Mouse (Mus musculus) neural tube, embryonic 13.5 days (tissue): ENCODE measurements around the gene Nxpe3. TPM values are rescaled to one million over a fixed set of nuclear protein-coding genes. Genes with fewer than 3 reads are reported as not detected.

Experiments used
- ATAC-seq: fragments of 200-750 bp; cut with Nextera tagmentation; 2 replicates; pipeline ENCODE4 v1.8.0; 2017; ENCODE audit warnings: low read depth, mild to moderate bottlenecking, moderate TSS enrichment, moderate library complexity
- H3K27ac ChIP-seq: fragments of 300-500 bp; sonication (generic); replicated peaks from 2 replicates; pipeline ENCODE4 v1.5.1; 2015; ENCODE audit warnings: moderate library complexity, mild to moderate bottlenecking, inconsistent platforms
- H3K27me3 ChIP-seq: fragments of 300-500 bp; sonication (generic); 2 replicates; pipeline ENCODE4 v1.6.1; 2015; ENCODE audit warnings: mild to moderate bottlenecking, inconsistent platforms
- H3K36me3 ChIP-seq: fragments of 300-500 bp; sonication (generic); 2 replicates; pipeline ENCODE4 v1.6.1; 2015; ENCODE audit warnings: mild to moderate bottlenecking, inconsistent platforms
- H3K4me1 ChIP-seq: fragments of 300-500 bp; sonication (generic); replicated peaks from 2 replicates; pipeline ENCODE4 v1.6.1; 2015; ENCODE audit warnings: inconsistent platforms
- H3K4me2 ChIP-seq: fragments of 300-500 bp; sonication (generic); 2 replicates; pipeline ENCODE4 v1.6.1; 2015; ENCODE audit warnings: inconsistent platforms, mild to moderate bottlenecking, moderate library complexity
- H3K4me3 ChIP-seq: fragments of 300-500 bp; sonication (generic); 2 replicates; pipeline ENCODE4 v1.5.1; 2015; ENCODE audit warnings: mild to moderate bottlenecking, inconsistent platforms
- H3K9ac ChIP-seq: fragments of 300-500 bp; sonication (generic); 2 replicates; pipeline ENCODE4 v1.6.1; 2015; ENCODE audit warnings: moderate library complexity, mild to moderate bottlenecking, inconsistent platforms
- H3K9me3 ChIP-seq: fragments of 300-500 bp; sonication (generic); 2 replicates; pipeline ENCODE4 v1.6.1; 2016; ENCODE audit warnings: inconsistent platforms
- WGBS: fragments of 180-500 bp; shearing (Covaris S2); methylation state at CpG from one replicate; pipeline ENCODE4 v1.1.7; 2015; 5-methylcytosine and 5-hydroxymethylcytosine counted together
- polyA plus RNA-seq: library from polyadenylated mRNA; unstranded; fragments of >200 nt; fragmentation: Nextera tagmentation; extraction: Ambion mirVana; gene quantifications from 2 replicates; pipeline ENCODE4 v1.2.1, GENCODE M21; 2015

Nxpe3 gene
- polyA plus RNA-seq, 1 experiment from 2014 or later = 1.0 TPM

DNA sequence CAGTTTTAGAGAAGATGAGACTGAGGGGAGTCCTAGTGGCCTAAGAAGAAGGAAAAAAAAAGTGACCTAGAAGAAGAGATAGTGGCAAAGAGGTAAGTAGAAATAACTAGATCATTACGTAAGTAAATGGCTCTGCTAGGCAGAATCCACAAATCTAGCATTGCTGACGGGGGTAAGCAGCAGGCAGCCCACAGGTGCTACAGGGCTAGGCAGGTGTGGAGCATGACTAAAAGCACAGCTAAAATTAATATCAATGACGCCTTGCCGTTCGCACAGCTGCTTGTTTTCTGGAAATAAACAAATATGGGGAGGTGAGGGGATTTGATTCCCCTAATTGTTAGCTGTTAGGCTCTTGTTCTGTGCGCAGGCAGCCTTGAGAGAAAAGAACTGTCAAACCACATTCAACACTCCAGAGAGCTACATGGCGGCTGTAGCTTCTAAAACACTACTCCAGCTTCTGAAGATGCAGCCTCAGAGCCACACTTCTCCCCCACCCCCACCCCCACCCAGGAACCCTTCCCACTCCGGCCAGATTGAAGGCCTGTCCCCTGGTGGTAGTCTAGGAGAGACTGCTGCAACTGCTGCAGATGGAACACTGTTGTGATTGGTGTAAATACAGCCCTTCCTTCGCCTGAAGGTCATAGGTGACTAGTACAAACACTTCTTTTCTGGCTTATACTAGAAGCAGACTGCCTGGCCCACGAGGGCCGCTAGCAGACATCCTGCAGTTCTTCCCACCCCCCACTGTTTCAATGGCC lies 71.5 kb downstream of the Nxpe3 start:
- no peak for ATAC-seq
- Histone ChIP-seq H3K4me1 (peaks cover 29% of the 10 kb centered on the region), H3K9ac (no peak overlapping the region), H3K9me3 (no peaks in the 10 kb centered on the region), H3K36me3 (no peaks in the 10 kb centered on the region), H3K4me2 (no peak overlapping the region), H3K27me3 (peaks cover 21% of the 10 kb centered on the region), H3K4me3 (no peak overlapping the region), H3K27ac (no peak overlapping the region)
- WGBS = 42% methylated on average over 11 of the region's 11 CpGs

DNA sequence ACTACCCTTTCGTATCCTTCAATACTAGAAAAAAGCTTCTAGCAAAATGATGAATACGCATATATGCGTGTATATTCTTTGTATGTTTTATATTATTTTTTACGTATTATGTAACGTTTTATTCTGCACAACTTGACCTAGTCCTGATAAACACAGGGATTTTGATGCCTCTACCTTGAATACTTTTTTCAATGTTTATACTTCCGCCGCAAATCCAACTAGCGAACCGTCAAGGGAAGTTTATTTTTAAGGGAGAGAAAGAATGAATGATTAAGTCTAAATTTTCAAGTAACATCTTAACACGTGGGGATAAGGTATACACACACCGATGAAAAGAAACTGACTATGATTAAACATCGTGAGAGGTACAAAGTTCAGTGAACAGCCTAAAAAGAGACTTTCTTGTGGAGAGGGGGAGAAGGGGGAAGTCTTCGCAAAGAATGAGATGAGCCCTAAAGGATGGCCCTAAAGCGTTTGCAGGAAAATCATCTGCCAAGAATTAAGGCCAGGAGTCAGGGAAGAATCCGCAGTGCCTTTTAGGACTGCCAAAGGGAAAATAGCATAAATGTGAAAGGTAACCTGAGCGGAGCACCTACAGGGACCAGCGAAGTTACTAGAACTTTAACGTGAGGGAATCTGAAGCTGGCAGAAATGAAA lies 72.2 kb downstream of the Nxpe3 start:
- WGBS = 44% methylated on average over 18 of the region's 18 CpGs
- H3K9ac ChIP-seq = no peak overlapping the region
- peaks cover 30% of the 10 kb centered on the region for H3K4me1 ChIP-seq
- H3K27ac ChIP-seq = no peak overlapping the region
- no peak for ATAC-seq
- no peaks in the 10 kb centered on the region for H3K9me3 ChIP-seq
- H3K27me3 ChIP-seq = peaks cover 21% of the 10 kb centered on the region
- peak overlapping the region; percentile 84 for H3K4me3 ChIP-seq
- peak overlapping the region; percentile 93 for H3K4me2 ChIP-seq
- peaks cover 4% of the 10 kb centered on the region; the same call in 1 of the 2 replicates for H3K36me3 ChIP-seq

GRCm38 (mm10) chr16:55821997-55822740 lies 72.9 kb downstream of the Nxpe3 start:
- peak; percentile 93 for ATAC-seq
- Histone ChIP-seq H3K27me3 (peaks cover 21% of the 10 kb centered on the region), H3K9ac (peak overlapping the region; percentile 82), H3K4me3 (peak overlapping the region; percentile 84), H3K9me3 (no peaks in the 10 kb centered on the region), H3K36me3 (peaks cover 9% of the 10 kb centered on the region), H3K4me1 (peaks cover 30% of the 10 kb centered on the region), H3K27ac (peak overlapping the region; percentile 67), H3K4me2 (peak overlapping the region; percentile 93)
- WGBS = 1% methylated on average over 65 of the region's 67 CpGs

GRCm38 (mm10) chr16:55821571-55821981 lies 73.5 kb downstream of the Nxpe3 start:
- peak overlapping the region; percentile 82 for H3K9ac ChIP-seq
- peaks cover 13% of the 10 kb centered on the region for H3K36me3 ChIP-seq
- H3K27ac ChIP-seq = peak overlapping the region; percentile 67
- H3K4me2 ChIP-seq = peak overlapping the region; percentile 93
- H3K27me3 ChIP-seq = peaks cover 21% of the 10 kb centered on the region
- H3K4me1 ChIP-seq = peaks cover 30% of the 10 kb centered on the region
- H3K4me3 ChIP-seq = peak overlapping the region; percentile 84
- H3K9me3 ChIP-seq = no peaks in the 10 kb centered on the region
- 0% methylated on average over 34 of the region's 40 CpGs for WGBS
- peak; percentile 67 for ATAC-seq

- no peaks in the 10 kb centered on the region for H3K9me3 ChIP-seq
- H3K27me3 ChIP-seq = peaks cover 21% of the 10 kb centered on the region
- H3K36me3 ChIP-seq = peaks cover 18% of the 10 kb centered on the region
- peak overlapping the region; percentile 84 for H3K4me3 ChIP-seq
- WGBS = 6% methylated on average over 20 of the region's 20 CpGs
- H3K27ac ChIP-seq = 0 out of 2 replicates have a peak overlapping the region, but pooled peaks have one; percentile 20
- H3K4me1 ChIP-seq = peaks cover 30% of the 10 kb centered on the region
- H3K4me2 ChIP-seq = peak overlapping the region; percentile 93
- H3K9ac ChIP-seq = peak overlapping the region; percentile 82
- no peak for ATAC-seq
These were observed 74.0 kb downstream of the Nxpe3 start for GRCm38 (mm10) chr16:55820916-55821570.

GRCm38 (mm10) chr16:55820161-55820915 lies 74.7 kb downstream of the Nxpe3 start:
- H3K27ac ChIP-seq = no peak overlapping the region
- 44% methylated on average over 13 of the region's 13 CpGs for WGBS
- H3K9me3 ChIP-seq = no peaks in the 10 kb centered on the region
- H3K27me3 ChIP-seq = peaks cover 21% of the 10 kb centered on the region
- peak overlapping the region; percentile 84 for H3K4me3 ChIP-seq
- peak overlapping the region; percentile 93 for H3K4me2 ChIP-seq
- H3K36me3 ChIP-seq = peaks cover 25% of the 10 kb centered on the region
- peaks cover 30% of the 10 kb centered on the region for H3K4me1 ChIP-seq
- no peak for ATAC-seq
- 0 out of 2 replicates have a peak overlapping the region, but pooled peaks have one; percentile 82 for H3K9ac ChIP-seq

DNA sequence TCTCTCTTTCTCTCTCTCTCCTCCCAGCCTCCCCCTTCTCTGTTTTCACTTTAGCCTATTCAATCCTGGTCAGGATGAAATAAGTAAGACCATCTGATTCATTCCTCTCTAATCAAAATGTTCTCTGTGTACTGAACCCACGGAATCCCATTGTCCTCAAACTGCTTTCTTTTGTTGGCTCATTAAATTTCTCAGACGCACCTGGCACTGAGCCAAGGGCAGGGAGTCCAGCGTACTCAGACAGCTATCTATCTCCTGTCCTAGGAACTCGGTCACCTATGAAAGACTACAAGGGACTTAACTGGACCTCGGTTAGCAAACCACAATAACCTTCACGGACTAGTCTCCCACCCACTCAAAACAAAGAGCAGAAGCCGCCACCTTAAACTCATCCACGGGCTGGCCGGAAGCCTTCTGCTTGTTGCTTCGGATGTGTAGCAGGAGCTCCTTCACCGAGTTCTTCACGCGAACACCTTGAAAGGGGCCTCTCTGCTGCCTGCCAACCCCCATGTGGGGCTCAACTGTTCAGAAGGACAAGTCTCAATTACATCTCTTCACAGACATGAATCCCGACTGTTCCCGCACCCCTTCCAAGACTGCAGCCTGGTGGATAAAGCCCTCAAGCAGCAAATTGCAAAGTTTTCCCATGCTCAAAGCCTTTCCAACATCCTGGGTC lies 75.8 kb downstream of the Nxpe3 start:
- Histone ChIP-seq H3K27me3 (peaks cover 20% of the 10 kb centered on the region), H3K36me3 (peaks cover 34% of the 10 kb centered on the region), H3K9ac (no peak overlapping the region), H3K4me3 (peak overlapping the region; percentile 84), H3K4me2 (peak overlapping the region; percentile 93), H3K4me1 (peaks cover 30% of the 10 kb centered on the region), H3K9me3 (no peaks in the 10 kb centered on the region), H3K27ac (no peak overlapping the region)
- no peak for ATAC-seq
- 54% methylated on average over 15 of the region's 15 CpGs for WGBS

- no peaks in the 10 kb centered on the region for H3K9me3 ChIP-seq
- H3K4me1 ChIP-seq = peaks cover 30% of the 10 kb centered on the region
- H3K36me3 ChIP-seq = peaks cover 46% of the 10 kb centered on the region
- no peak for ATAC-seq
- no peak overlapping the region for H3K4me2 ChIP-seq
- H3K27me3 ChIP-seq = peaks cover 5% of the 10 kb centered on the region; the same call in 1 of the 2 replicates
- H3K27ac ChIP-seq = no peak overlapping the region
- H3K4me3 ChIP-seq = no peak overlapping the region
- whole genome bisulfite sequencing = 94% methylated on average over 28 of the region's 28 CpGs
- no peak overlapping the region for H3K9ac ChIP-seq
These were observed 77.2 kb downstream of the Nxpe3 start for GRCm38 (mm10) chr16:55817717-55818515.

GRCm38 (mm10) chr16:55816202-55816941 lies 78.7 kb downstream of the Nxpe3 start:
- Histone ChIP-seq H3K27me3 (peaks cover 5% of the 10 kb centered on the region; the same call in 1 of the 2 replicates), H3K27ac (no peak overlapping the region), H3K4me3 (no peak overlapping the region), H3K36me3 (peaks cover 57% of the 10 kb centered on the region), H3K9me3 (no peaks in the 10 kb centered on the region), H3K9ac (no peak overlapping the region), H3K4me2 (no peak overlapping the region), H3K4me1 (peaks cover 27% of the 10 kb centered on the region)
- no peak for ATAC-seq
- 94% methylated on average over 13 of the region's 13 CpGs for WGBS

DNA sequence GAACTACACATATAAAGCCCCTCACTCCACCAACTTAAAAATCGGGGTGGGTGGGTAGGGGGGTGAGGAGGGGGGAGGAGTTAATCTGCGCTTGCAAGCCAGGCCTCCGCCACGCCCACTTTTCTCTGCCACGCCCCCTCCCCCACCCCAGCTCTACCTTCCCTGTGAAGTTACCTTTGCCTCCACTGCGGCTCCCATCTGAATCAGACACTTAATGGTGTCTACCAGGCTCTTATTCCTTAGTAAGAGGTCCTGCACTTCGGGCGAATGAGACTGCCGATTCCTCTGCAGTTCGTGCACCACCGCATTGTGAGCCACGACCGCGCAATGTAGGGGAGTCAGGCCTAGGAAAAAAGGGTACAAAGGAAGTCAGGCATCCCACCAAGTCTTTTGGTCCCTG lies 79.6 kb downstream of the Nxpe3 start:
- Histone ChIP-seq H3K27ac (no peak overlapping the region), H3K36me3 (peaks cover 63% of the 10 kb centered on the region), H3K4me3 (no peak overlapping the region), H3K9me3 (no peaks in the 10 kb centered on the region), H3K27me3 (peaks cover 5% of the 10 kb centered on the region; the same call in 1 of the 2 replicates), H3K4me1 (peaks cover 18% of the 10 kb centered on the region), H3K4me2 (no peak overlapping the region), H3K9ac (no peak overlapping the region)
- no peak for ATAC-seq
- WGBS = 81% methylated on average over 14 of the region's 14 CpGs
